Mouse (Mus musculus) lung, adult 2 months (tissue): ENCODE data around the gene Ptf1a.

Experiments
- CTCF ChIP-seq: fragments of 200-500 bp; IDR thresholded peaks from 2 replicates; pipeline ENCODE4 v1.5.1; 2011; ENCODE audit warnings: mild to moderate bottlenecking, low read length, control low read depth; ENCODE audit not compliant: insufficient read depth
- POLR2A ChIP-seq: fragments of 200-500 bp; IDR thresholded peaks from 2 replicates; pipeline ENCODE4 v1.6.1; 2011; ENCODE audit warnings: low read depth, mild to moderate bottlenecking, control low read depth, low read length, borderline replicate concordance; ENCODE audit errors: extremely low read depth

GRCm38 (mm10) chr2:19415063-19415521 is 30.4 kb upstream of the Ptf1a start:
- TF ChIP-seq POLR2A: no peak
- peak; percentile 31; the same call in 1 of the 2 replicates for TF ChIP-seq CTCF
